Mouse (Mus musculus) CH12.LX (cell line): ENCODE measurements around the gene Tm9sf4.

ENCODE experiments used
- CHD1 ChIP-seq: IDR thresholded peaks from 2 replicates; pipeline ENCODE4 v1.6.1; 2012; ENCODE audit warnings: low read depth, low read length, improper control_type of control experiment, inconsistent platforms
- CTCF ChIP-seq, 2 experiments: IDR thresholded peaks in 1 of 2; conservative IDR thresholded peaks in 1 of 2; 2 replicates each; pipeline ENCODE4 v1.5.1; 2011 to 2012; ENCODE audit warnings: low read depth in 2 of 2, low read length in 2 of 2, improper control_type of control experiment in 1 of 2, inconsistent platforms in 1 of 2, mild to moderate bottlenecking in 1 of 2, moderate library complexity in 1 of 2
- ELF1 ChIP-seq: IDR thresholded peaks from 2 replicates; pipeline ENCODE4 v1.6.1; 2014; ENCODE audit warnings: low read depth, mild to moderate bottlenecking, inconsistent platforms, low read length, improper control_type of control experiment
- EP300 ChIP-seq: IDR thresholded peaks from 2 replicates; pipeline ENCODE4 v1.6.1; 2011; ENCODE audit warnings: low read length, improper control_type of control experiment
- IRF4 ChIP-seq: IDR thresholded peaks from 2 replicates; pipeline ENCODE4 v1.6.1; 2014; ENCODE audit warnings: low read depth, mild to moderate bottlenecking, inconsistent platforms, low read length, improper control_type of control experiment
- JUN ChIP-seq: IDR thresholded peaks from 2 replicates; pipeline ENCODE4 v1.6.1; 2011; ENCODE audit warnings: low read depth, mild to moderate bottlenecking, low read length, improper control_type of control experiment, moderate library complexity; ENCODE audit not compliant: insufficient read depth
- MAFK ChIP-seq: IDR thresholded peaks from 2 replicates; pipeline ENCODE4 v1.6.1; 2011; ENCODE audit warnings: low read length, improper control_type of control experiment; ENCODE audit not compliant: insufficient replicate concordance
- MEF2A ChIP-seq: IDR thresholded peaks from 2 replicates; pipeline ENCODE4 v1.6.1; 2014; ENCODE audit warnings: low read depth, mild to moderate bottlenecking, inconsistent platforms, low read length, improper control_type of control experiment, borderline replicate concordance
- POLR2A ChIP-seq: IDR thresholded peaks from 2 replicates; pipeline ENCODE4 v1.6.1; 2011; ENCODE audit warnings: low read depth, mild to moderate bottlenecking, improper control_type of control experiment, low read length
- RAD21 ChIP-seq: IDR thresholded peaks from 2 replicates; pipeline ENCODE4 v1.6.1; 2011; ENCODE audit warnings: low read depth, mild to moderate bottlenecking, low read length, improper control_type of control experiment, moderate library complexity
- RCOR1 ChIP-seq: conservative IDR thresholded peaks from 2 replicates; pipeline ENCODE4 v1.6.1; 2012; ENCODE audit warnings: low read depth, mild to moderate bottlenecking, inconsistent platforms, low read length, improper control_type of control experiment
- ZNF384 ChIP-seq: IDR thresholded peaks from 2 replicates; pipeline ENCODE4 v1.6.1; 2012; ENCODE audit warnings: low read depth, low read length, improper control_type of control experiment, inconsistent platforms

GRCm38 (mm10) chr2:153171966-153172365 is 10.9 kb downstream of the Tm9sf4 start:
- no peak for TF ChIP-seq EP300
- TF ChIP-seq CTCF (conservative IDR thresholded peaks at IDR 0.05 in 1 of 2, IDR thresholded peaks at IDR 0.05 in 1 of 2; ENCODE audit: low read depth in 2 of 2, low read length in 2 of 2) = no peak
- no peak for TF ChIP-seq MEF2A
- TF ChIP-seq RAD21 = no peak
- TF ChIP-seq RCOR1 = no peak
- TF ChIP-seq POLR2A = no peak
- TF ChIP-seq JUN = no peak
- TF ChIP-seq MAFK = no peak
- TF ChIP-seq ZNF384 = no peak
- TF ChIP-seq IRF4 = no peak
- TF ChIP-seq CHD1 = no peak
- TF ChIP-seq ELF1 = no peak
